Mouse (Mus musculus) stomach, embryonic 14.5 days (tissue): ENCODE results near the gene Nr3c2. TPM values are rescaled to one million over a fixed set of nuclear protein-coding genes. Genes with fewer than 3 reads are reported as not detected.

Experiments
- ATAC-seq: fragments of 200-750 bp; cut with Nextera tagmentation; 2 replicates; pipeline ENCODE4 v1.8.0; 2017; ENCODE audit warnings: low read depth, moderate TSS enrichment; ENCODE audit not compliant: insufficient number of reproducible peaks, insufficient read depth, low FRiP score
- H3K27ac ChIP-seq: fragments of 300-500 bp; sonication (generic); 2 replicates; pipeline ENCODE4 v1.5.1; 2014; ENCODE audit warnings: mild to moderate bottlenecking, low read length, moderate library complexity, mixed read lengths
- H3K27me3 ChIP-seq: fragments of 300-500 bp; sonication (generic); 2 replicates; pipeline ENCODE4 v1.6.1; 2014; ENCODE audit warnings: low read length, control low read depth, mixed read lengths; ENCODE audit not compliant: control insufficient read depth, insufficient read depth
- H3K36me3 ChIP-seq: fragments of 300-500 bp; sonication (generic); 2 replicates; pipeline ENCODE4 v1.6.1; 2014; ENCODE audit warnings: mild to moderate bottlenecking, control low read depth, low read length, moderate library complexity, mixed read lengths; ENCODE audit not compliant: control insufficient read depth, insufficient read depth
- H3K4me1 ChIP-seq: fragments of 300-500 bp; sonication (generic); 2 replicates; pipeline ENCODE4 v1.6.1; 2014; ENCODE audit warnings: low read length, control low read depth, mixed read lengths; ENCODE audit not compliant: control insufficient read depth, insufficient read depth
- H3K4me2 ChIP-seq: fragments of 300-500 bp; sonication (generic); replicated peaks from 2 replicates; pipeline ENCODE4 v1.6.1; 2014; ENCODE audit warnings: low read depth, low read length, control low read depth
- H3K4me3 ChIP-seq: fragments of 300-500 bp; sonication (generic); 2 replicates; pipeline ENCODE4 v1.5.1; 2014; ENCODE audit warnings: low read depth, low read length, control low read depth
- H3K9ac ChIP-seq: fragments of 300-500 bp; sonication (generic); replicated peaks from 2 replicates; pipeline ENCODE4 v1.6.1; 2014; ENCODE audit warnings: low read depth, mild to moderate bottlenecking, control low read depth, low read length, moderate library complexity, mixed read lengths
- H3K9me3 ChIP-seq: fragments of 300-500 bp; sonication (generic); 2 replicates; pipeline ENCODE4 v1.6.1; 2016; ENCODE audit warnings: low read depth, low read length, control low read depth; ENCODE audit not compliant: control insufficient read depth
- WGBS: fragments of 180-500 bp; shearing (Covaris S2); extraction: QIAGEN DNeasy Blood & Tissue Kit; methylation state at CpG from one replicate; pipeline ENCODE4 v1.1.7; 2014; 5-methylcytosine and 5-hydroxymethylcytosine counted together
- polyA plus RNA-seq: library from polyadenylated mRNA; unstranded; fragments of >200 nt; fragmentation: Nextera tagmentation; extraction: Ambion mirVana; gene quantifications from 2 replicates; pipeline ENCODE4 v1.2.1, GENCODE M21; 2014

Gene Nr3c2
- polyA plus RNA-seq = 1.4 and 2.9 TPM in 2 replicates

DNA sequence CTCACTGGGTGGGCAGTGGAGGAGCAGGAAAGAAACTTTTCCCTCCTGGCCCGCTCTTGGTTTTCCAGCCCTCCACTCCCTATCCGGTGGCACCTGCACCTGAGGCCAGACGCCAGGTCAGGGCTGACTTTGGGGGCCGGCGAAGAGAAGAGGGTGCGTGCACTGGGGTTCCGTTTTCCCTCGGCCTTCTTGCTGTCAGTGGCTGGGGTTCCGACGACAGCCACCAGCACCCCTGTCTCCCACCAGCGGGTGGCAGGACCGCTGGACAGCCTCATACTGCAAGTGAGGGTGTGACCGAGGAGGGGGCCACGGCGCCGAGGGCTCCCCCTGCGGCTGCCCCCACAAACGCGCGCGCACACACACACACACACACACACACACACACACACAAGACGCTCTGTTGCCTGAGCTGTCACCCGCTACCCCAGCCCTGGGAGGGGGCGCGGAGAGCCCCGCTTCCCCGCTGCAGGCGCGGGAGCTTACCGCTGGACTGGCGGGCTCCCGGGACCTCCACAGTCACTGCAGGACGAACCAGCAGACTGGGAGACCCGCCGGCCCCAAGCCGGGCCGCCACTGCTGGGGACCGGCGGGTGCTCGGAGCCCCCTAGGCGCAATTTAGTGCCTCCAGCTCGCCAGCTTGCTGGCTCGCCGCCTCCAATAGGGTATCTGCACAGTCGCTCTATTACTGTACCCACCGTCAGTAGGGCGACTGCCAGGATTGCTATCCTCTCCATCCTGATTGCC is at the start of gene Nr3c2:
TSS of gene Nr3c2 (plus strand) at position 32 of the 744 bp plus-strand sequence.
- WGBS = under 1% methylated on average over 41 of the region's 47 CpGs
- Histone ChIP-seq H3K4me3 (peak within 1 kb of the TSS; percentile 69), H3K9me3 (no peaks in the 10 kb centered on the region), H3K36me3 (no peaks in the 10 kb centered on the region), H3K27ac (no peak within 1 kb of the TSS), H3K4me2 (peak within 1 kb of the TSS; percentile 99), H3K4me1 (peaks cover 7% of the 10 kb centered on the region; the same call in 1 of the 2 replicates), H3K9ac (peak within 1 kb of the TSS; percentile 30; the same call in 1 of the 2 replicates), H3K27me3 (0 out of 2 replicates have a peak, but pooled peaks cover 5% of the 10 kb centered on the region)
- ATAC-seq = no peak

GRCm38 (mm10) chr8:76858534-76858933 is 40.7 kb upstream of the Nr3c2 start:
- no peak overlapping the region for H3K4me2 ChIP-seq
- no peak overlapping the region for H3K27ac ChIP-seq
- no peak for ATAC-seq
- no peak overlapping the region for H3K9ac ChIP-seq
- H3K36me3 ChIP-seq = no peaks in the 10 kb centered on the region
- no peaks in the 10 kb centered on the region for H3K27me3 ChIP-seq
- H3K9me3 ChIP-seq = no peaks in the 10 kb centered on the region
- H3K4me1 ChIP-seq = no peaks in the 10 kb centered on the region
- H3K4me3 ChIP-seq = no peak overlapping the region
- 63% methylated on average over 2 of the region's 2 CpGs for WGBS

DNA sequence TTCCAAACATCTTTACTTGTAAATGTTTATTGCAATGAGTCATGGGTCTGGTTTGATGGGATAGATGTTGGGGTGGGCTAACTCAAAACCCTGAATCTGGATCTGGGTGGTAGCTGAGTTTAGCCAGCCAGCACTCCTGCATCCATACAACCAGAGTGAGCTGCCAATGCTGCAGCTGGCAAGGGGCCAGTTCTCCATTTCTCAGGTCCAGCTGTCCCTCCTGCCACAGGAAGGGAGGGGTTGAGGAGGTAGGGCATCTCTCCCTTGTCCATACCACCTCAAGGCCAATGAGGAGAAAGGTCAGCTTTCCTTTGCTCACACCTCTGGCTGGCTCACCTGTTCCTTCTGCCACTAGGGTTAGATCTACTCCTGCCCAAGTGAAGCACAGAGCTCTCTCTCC is 39.5 kb upstream of the Nr3c2 start:
- Histone ChIP-seq H3K4me1 (no peaks in the 10 kb centered on the region), H3K27me3 (no peaks in the 10 kb centered on the region), H3K27ac (no peak overlapping the region), H3K4me3 (no peak overlapping the region), H3K36me3 (no peaks in the 10 kb centered on the region), H3K9me3 (no peaks in the 10 kb centered on the region), H3K9ac (no peak overlapping the region), H3K4me2 (no peak overlapping the region)
- ATAC-seq = no peak

- ATAC-seq = no peak
- Histone ChIP-seq H3K9me3 (no peaks in the 10 kb centered on the region), H3K27me3 (no peaks in the 10 kb centered on the region), H3K9ac (no peak overlapping the region), H3K4me1 (no peaks in the 10 kb centered on the region), H3K36me3 (no peaks in the 10 kb centered on the region), H3K4me2 (no peak overlapping the region), H3K4me3 (no peak overlapping the region), H3K27ac (no peak overlapping the region)
- WGBS = 87% methylated on average over 1 of the region's 1 CpGs
Measured at GRCm38 (mm10) chr8:76863066-76863465, 36.2 kb upstream of the Nr3c2 start.

DNA sequence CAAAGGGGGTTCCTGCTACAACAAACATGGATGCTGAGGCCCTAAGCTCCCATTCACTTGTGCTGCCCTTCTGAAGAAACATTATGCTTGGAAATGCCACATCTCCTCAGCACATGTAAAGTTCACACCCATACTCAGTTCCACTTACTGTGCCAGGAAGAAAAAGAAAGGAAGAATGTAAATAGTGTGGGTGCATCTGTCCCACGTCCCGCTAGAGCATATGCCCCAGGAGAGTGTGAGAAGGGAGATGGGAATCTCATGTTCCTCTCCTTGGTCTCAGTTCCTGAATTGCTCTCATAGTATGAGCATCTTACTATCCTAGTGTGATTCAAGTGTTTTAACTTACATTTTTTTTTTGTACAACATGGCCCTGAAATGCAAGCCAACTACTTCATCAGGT is 22.4 kb upstream of the Nr3c2 start:
- H3K9ac ChIP-seq = no peak overlapping the region
- WGBS = 84% methylated on average over 2 of the region's 2 CpGs

GRCm38 (mm10) chr8:76897050-76897449 is 2.2 kb upstream of the Nr3c2 start:
- no peak for ATAC-seq
- peaks cover 7% of the 10 kb centered on the region; the same call in 1 of the 2 replicates for H3K4me1 ChIP-seq
- no peak overlapping the region for H3K27ac ChIP-seq
- H3K9me3 ChIP-seq = no peaks in the 10 kb centered on the region
- no peaks in the 10 kb centered on the region for H3K36me3 ChIP-seq
- 0 out of 2 replicates have a peak, but pooled peaks cover 5% of the 10 kb centered on the region for H3K27me3 ChIP-seq
- H3K4me2 ChIP-seq = no peak overlapping the region
- no peak overlapping the region for H3K9ac ChIP-seq
- H3K4me3 ChIP-seq = no peak overlapping the region
- WGBS = 4% methylated on average over 2 of the region's 2 CpGs

More for the DNA sequence above, 22.4 kb upstream of the Nr3c2 start:
- Histone ChIP-seq H3K4me1 (no peaks in the 10 kb centered on the region), H3K4me3 (no peak overlapping the region), H3K36me3 (no peaks in the 10 kb centered on the region), H3K27me3 (no peaks in the 10 kb centered on the region), H3K4me2 (no peak overlapping the region), H3K9me3 (no peaks in the 10 kb centered on the region), H3K27ac (no peak overlapping the region)
- no peak for ATAC-seq

DNA sequence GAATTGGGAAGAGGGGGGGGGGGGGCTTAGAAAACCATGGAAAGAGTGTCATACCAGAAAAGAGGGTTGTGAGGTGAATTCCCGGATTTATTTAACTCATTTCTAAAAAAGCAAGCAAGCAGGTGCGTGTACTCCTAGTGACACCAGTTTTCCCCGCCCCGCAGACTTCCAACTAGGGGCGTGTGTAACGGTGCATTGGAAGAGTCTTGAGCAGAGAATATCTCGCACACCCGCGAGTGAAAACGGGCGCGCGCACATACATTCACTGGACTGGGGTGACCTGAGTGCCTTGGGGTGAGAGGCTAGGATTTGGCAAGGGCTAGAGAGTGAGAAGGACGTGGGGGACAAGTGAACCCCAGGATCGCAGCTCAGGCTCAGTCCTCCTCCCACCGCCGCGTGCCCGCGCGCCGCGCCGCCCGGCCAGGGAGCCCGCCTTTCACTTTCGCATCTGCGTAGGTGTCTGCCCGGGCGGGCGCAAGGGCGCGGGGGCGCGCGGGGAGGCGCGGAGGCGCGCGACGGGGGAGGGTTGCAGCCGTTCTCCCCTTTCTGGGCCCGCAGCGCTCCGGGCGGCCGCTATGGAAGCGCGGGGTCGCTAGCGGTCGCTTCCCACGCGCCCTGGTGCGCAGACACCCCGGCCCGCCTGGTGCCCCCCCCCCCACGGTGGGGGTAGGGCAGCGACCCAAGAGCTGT is 376 bp upstream of the Nr3c2 start:
- Histone ChIP-seq H3K9me3 (no peaks in the 10 kb centered on the region), H3K9ac (peak overlapping the region; percentile 30; the same call in 1 of the 2 replicates), H3K36me3 (no peaks in the 10 kb centered on the region), H3K4me2 (peak overlapping the region; percentile 99), H3K4me3 (peak overlapping the region; percentile 69), H3K4me1 (peaks cover 7% of the 10 kb centered on the region; the same call in 1 of the 2 replicates), H3K27me3 (0 out of 2 replicates have a peak, but pooled peaks cover 5% of the 10 kb centered on the region), H3K27ac (no peak overlapping the region)
- under 1% methylated on average over 39 of the region's 60 CpGs for WGBS
- no peak for ATAC-seq

DNA sequence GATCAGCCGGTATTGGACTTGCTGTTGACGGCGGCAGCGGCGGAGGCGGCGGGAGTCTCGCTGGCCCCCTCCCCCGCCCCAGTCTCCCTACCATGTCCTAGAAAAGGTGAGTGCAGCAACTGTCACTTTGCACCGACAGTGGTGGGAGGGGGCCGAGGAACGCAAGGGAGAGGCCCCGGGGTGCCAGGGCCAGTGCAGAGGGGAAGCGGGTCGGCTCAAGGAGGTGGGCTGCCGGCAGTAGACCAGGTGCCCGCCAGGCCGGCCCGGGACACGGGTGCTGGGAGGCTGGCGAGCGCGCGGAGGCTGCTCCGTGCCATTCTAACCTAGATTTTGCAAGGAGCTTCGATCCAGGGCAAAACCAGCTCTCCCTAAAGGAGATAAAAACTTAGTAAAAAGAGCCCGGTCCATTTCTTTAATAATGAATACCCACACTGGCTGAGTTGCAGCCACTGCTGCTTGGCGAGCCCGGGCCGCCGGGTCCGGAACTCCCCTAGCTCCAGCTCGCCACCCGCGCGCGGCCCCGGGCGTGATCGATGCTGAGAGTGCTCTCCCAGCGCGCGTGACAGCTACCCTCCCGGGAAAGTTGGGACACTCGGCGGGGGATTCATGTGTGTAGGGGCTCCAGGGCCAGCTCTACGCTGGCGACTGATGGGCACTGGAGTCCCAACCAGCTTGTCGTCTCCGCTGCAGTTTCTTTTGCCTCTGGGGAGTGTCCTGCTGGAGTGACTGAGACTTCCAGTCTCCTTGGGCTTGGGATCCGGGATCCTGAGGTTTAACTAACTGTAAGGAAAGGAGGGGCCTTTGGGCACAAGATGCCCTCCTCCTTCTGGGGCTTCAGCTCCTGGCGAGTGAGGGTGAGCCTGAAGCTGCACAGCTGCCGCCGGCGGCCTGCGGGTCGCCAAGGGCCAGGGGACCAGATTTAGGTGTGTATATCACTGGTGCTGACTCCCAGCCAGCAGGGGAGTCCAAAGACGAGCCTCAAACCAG is 1.2 kb downstream of the Nr3c2 start:
- Histone ChIP-seq H3K27me3 (0 out of 2 replicates have a peak, but pooled peaks cover 5% of the 10 kb centered on the region), H3K9ac (peak overlapping the region; percentile 28; the same call in 1 of the 2 replicates), H3K4me2 (peak overlapping the region; percentile 99), H3K36me3 (no peaks in the 10 kb centered on the region), H3K27ac (no peak overlapping the region), H3K4me1 (peaks cover 7% of the 10 kb centered on the region; the same call in 1 of the 2 replicates), H3K9me3 (no peaks in the 10 kb centered on the region), H3K4me3 (peak overlapping the region; percentile 69)
- no peak for ATAC-seq
- WGBS = under 1% methylated on average over 58 of the region's 58 CpGs
